Mouse (Mus musculus) C2C12 (cell line): ENCODE data around the gene Plekha8. TPM values are rescaled to one million over a fixed set of nuclear protein-coding genes. Genes with fewer than 3 reads are reported as not detected.

ENCODE experiments used
- H3K27me3 ChIP-seq: one replicate; pipeline ENCODE4 v1.6.1; 2011; ENCODE audit not compliant: control insufficient read depth, insufficient read depth, insufficient read length
- H3K36me3 ChIP-seq: one replicate; pipeline ENCODE4 v1.6.1; 2011; ENCODE audit not compliant: control insufficient read depth, insufficient read depth
- H3K4me3 ChIP-seq: one replicate; pipeline ENCODE4 v1.5.1; 2011; ENCODE audit warnings: mild to moderate bottlenecking, control low read depth; ENCODE audit not compliant: poor library complexity, insufficient read depth, severe bottlenecking
- H3K79me2 ChIP-seq: one replicate; pipeline ENCODE4 v1.6.1; 2011; ENCODE audit not compliant: control insufficient read depth, insufficient read depth
- H3K79me3 ChIP-seq: one replicate; pipeline ENCODE4 v1.6.1; 2011; ENCODE audit warnings: low read depth, control low read depth
- H3ac ChIP-seq: one replicate; pipeline ENCODE3; 2011; ENCODE audit warnings: low read depth; ENCODE audit not compliant: control insufficient read depth, insufficient read length
- CEBPB ChIP-seq: IDR thresholded peaks from one replicate; pipeline ENCODE4 v1.6.1; 2011; ENCODE audit warnings: low read depth, mild to moderate bottlenecking, control low read depth, moderate library complexity
- CTCF ChIP-seq: IDR thresholded peaks from one replicate; pipeline ENCODE4 v1.5.1; 2011; ENCODE audit not compliant: control insufficient read depth, insufficient read depth, insufficient read length
- FOSL1 ChIP-seq: IDR thresholded peaks from one replicate; pipeline ENCODE4 v1.8.0; 2011; ENCODE audit warnings: mild to moderate bottlenecking, low read length; ENCODE audit not compliant: poor library complexity, insufficient read depth, severe bottlenecking
- MAX ChIP-seq: IDR thresholded peaks from one replicate; pipeline ENCODE4 v1.6.1; 2011; ENCODE audit warnings: mild to moderate bottlenecking, control low read depth
- MYOD1 ChIP-seq: IDR thresholded peaks from one replicate; pipeline ENCODE4 v1.6.1; 2011; ENCODE audit warnings: low read depth; ENCODE audit not compliant: control insufficient read depth, insufficient read length
- MYOG ChIP-seq: IDR thresholded peaks from one replicate; pipeline ENCODE4 v1.6.1; 2011; ENCODE audit not compliant: control insufficient read depth, insufficient read length; ENCODE audit errors: extremely low read depth
- USF1 ChIP-seq: IDR thresholded peaks from one replicate; pipeline ENCODE4 v1.6.1; 2011; ENCODE audit warnings: low read depth, mild to moderate bottlenecking, control low read depth, moderate library complexity
- polyA plus RNA-seq: library from polyadenylated mRNA; unstranded; fragments of >200 nt; fragmentation: generic; extraction: Trizol; gene quantifications from one replicate; pipeline ENCODE4 v1.2.1, GENCODE M21; 2012; ENCODE audit warnings: missing spikeins

The Plekha8 gene
- polyA plus RNA-seq, 1 experiment = 3.9 TPM

GRCm38 (mm10) chr6:54600681-54601347, 5.9 kb downstream of the Plekha8 start:
- TF ChIP-seq MYOG = no peak
- no peak for TF ChIP-seq MAX
- no peak for TF ChIP-seq CEBPB
- TF ChIP-seq FOSL1 = no peak
- TF ChIP-seq USF1 = no peak
- TF ChIP-seq CTCF = no peak
- no peaks in the 10 kb centered on the region for H3K36me3 ChIP-seq
- H3ac ChIP-seq = no peak overlapping the region
- no peaks in the 10 kb centered on the region for H3K27me3 ChIP-seq
- peaks cover 4% of the 10 kb centered on the region for H3K79me3 ChIP-seq
- H3K79me2 ChIP-seq = peaks cover 4% of the 10 kb centered on the region
- no peak overlapping the region for H3K4me3 ChIP-seq

DNA sequence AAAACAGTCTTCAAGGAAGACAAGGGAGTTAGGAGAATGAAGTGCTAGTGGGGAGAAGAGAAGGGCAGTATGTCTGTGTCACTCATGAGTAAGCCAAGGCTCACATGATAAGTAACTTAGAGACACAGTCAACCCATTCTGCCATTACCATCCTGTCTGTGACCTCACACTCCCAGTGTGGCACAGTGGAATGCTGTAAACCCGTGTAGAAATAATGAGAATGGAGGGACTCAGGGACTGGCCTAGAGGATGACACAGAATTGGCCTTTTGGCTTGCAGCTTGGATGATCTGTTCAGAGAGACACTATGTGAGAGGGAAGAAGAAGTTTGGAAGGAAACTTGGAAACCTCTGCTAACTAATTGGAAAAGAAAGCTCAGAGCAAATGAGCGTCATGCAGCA, 8.0 kb downstream of the Plekha8 start:
- H3K36me3 ChIP-seq = no peaks in the 10 kb centered on the region
- H3K27me3 ChIP-seq = no peaks in the 10 kb centered on the region
- TF ChIP-seq CEBPB (no peak), MAX (no peak), MYOG (no peak), USF1 (no peak), MYOD1 (no peak), CTCF (no peak), FOSL1 (no peak)
- H3K4me3 ChIP-seq = no peak overlapping the region
- H3K79me2 ChIP-seq = peaks cover 4% of the 10 kb centered on the region
- no peaks in the 10 kb centered on the region for H3K79me3 ChIP-seq
- no peak overlapping the region for H3ac ChIP-seq

DNA sequence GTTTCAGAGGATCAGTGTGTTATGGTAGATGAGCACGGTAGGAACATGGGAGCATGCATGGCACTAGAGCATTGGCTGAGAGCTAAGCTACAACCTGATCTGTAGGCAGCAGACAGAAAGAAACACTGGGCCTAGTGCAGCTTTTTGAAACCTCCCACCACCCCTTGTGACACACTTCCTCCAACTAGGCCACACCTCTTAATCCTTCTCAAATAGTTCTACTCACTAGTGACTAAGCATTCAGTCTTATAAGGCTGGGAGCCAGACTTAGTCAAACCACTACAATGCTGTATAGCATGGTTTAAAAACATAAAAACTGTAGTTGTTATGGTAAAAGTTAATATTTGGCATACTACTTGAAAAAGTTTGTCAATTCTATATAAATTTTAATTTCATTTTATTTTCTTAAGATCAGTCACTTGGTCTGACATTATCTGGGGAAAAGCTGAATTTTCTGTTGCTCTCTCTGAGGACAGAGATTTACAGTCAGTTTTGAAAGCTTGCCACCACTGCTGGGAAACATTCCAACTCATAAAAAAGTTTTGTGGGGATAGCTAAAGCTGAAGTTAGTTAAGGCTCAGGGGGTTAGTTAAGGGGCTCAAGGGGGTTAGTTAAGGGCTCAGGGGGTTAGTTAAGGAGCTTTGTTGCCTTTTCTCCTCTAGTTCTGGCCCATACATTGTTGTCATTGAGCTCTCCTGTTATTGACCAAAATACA, 9.2 kb downstream of the Plekha8 start:
- TF ChIP-seq CEBPB (no peak), CTCF (no peak), MAX (no peak)
- Histone ChIP-seq H3K4me3 (no peak overlapping the region), H3K79me2 (peaks cover 7% of the 10 kb centered on the region), H3K79me3 (no peaks in the 10 kb centered on the region), H3K27me3 (no peaks in the 10 kb centered on the region), H3ac (no peak overlapping the region), H3K36me3 (no peaks in the 10 kb centered on the region)

GRCm38 (mm10) chr6:54606241-54606640, 11.3 kb downstream of the Plekha8 start:
- TF ChIP-seq CTCF = no peak
- no peak for TF ChIP-seq MYOG
- TF ChIP-seq MAX = no peak
- TF ChIP-seq MYOD1 = no peak
- no peak for TF ChIP-seq USF1
- TF ChIP-seq FOSL1 = no peak
- H3ac ChIP-seq = no peak overlapping the region
- H3K36me3 ChIP-seq = no peaks in the 10 kb centered on the region
- no peak overlapping the region for H3K4me3 ChIP-seq
- H3K79me2 ChIP-seq = peaks cover 13% of the 10 kb centered on the region
- no peaks in the 10 kb centered on the region for H3K27me3 ChIP-seq
- H3K79me3 ChIP-seq = no peaks in the 10 kb centered on the region

DNA sequence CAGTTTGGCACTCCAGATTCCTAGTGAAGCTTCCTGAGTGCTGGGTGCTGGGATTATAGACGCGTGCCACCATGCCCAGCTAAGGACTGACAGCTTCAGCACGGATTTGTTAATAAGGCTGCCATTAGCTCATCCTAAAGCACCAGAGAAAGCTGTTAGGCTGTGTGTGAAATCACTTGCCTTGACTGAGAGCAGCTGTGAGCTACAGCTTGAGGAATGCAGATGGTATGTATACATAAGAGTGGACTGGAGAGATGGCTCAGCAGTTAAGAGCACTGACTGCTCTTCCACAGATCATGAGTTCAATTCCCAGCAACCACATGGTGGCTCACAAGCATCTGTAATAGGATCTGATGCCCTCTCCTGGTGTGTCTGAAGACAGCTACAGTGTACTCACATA, 22.5 kb downstream of the Plekha8 start:
- Histone ChIP-seq H3K27me3 (no peaks in the 10 kb centered on the region), H3K79me2 (no peaks in the 10 kb centered on the region), H3K36me3 (peaks cover 8% of the 10 kb centered on the region), H3ac (no peak overlapping the region), H3K79me3 (no peaks in the 10 kb centered on the region), H3K4me3 (no peak overlapping the region)
- TF ChIP-seq MYOG (no peak), CEBPB (no peak), CTCF (no peak), USF1 (no peak), FOSL1 (no peak), MYOD1 (no peak), MAX (no peak)

DNA sequence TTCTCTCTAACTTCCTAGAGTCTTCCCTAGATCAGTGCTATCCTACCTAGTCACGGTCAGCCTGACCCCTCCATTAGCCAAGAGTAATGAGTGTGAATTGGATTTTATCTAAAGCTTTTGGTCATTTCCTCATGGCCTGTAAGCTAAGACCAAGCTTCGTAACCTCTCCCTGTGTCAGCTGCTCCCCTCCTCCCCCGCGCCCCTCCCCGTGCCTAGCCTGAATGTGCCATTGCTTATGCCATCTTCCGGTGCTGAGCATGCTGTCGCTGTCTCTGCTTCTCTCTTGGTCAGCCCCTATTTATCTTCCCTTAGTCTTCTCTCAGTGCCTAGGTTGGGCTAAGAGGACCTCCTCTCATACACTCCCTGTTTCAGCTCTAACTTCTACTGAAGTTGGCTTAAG, 24.6 kb downstream of the Plekha8 start:
- Histone ChIP-seq H3K79me3 (no peaks in the 10 kb centered on the region), H3K79me2 (no peaks in the 10 kb centered on the region), H3ac (no peak overlapping the region), H3K36me3 (peaks cover 12% of the 10 kb centered on the region), H3K27me3 (no peaks in the 10 kb centered on the region), H3K4me3 (no peak overlapping the region)
- no peak for TF ChIP-seq CTCF
- TF ChIP-seq MYOG = no peak
- no peak for TF ChIP-seq FOSL1
- TF ChIP-seq CEBPB = no peak
- no peak for TF ChIP-seq MAX
- TF ChIP-seq MYOD1 = no peak
- TF ChIP-seq USF1 = no peak
